Mouse (Mus musculus): ENCODE data around the gene Kif26b. TPM values are rescaled to one million over a fixed set of nuclear protein-coding genes. Genes with fewer than 3 reads are reported as not detected.

The Kif26b gene
- polyA plus RNA-seq, 1 experiment from 2014 or later, result 8.7 TPM

DNA sequence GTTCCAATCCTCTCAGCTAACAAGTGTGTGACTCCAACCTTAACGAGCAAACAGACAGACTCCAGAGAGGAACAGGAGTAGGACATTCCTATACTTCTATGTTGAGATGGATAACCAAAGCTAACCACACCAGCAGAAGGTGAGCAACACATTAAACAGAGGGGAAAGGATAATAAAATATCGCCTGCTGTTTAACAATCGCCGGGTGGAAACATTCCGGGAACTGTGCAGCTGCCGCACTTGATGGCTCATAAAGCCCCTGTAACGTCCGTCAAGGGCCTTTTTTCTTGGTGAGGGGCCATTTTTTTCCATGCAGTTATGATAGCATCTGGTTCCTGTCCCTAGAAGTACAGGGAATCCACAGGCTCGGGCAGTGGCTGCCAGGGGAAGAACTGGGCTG lies 204.1 kb downstream of the Kif26b start:
- no peak overlapping the region for H3K4me3 ChIP-seq (ENCODE audit: low read length)
- H3K9ac ChIP-seq (ENCODE audit: low read depth, low read length), result no peak overlapping the region
- no peaks in the 10 kb centered on the region for H3K27me3 ChIP-seq (replicated peaks; ENCODE audit: control insufficient read depth, insufficient read depth, low read length)
- no peak for ATAC-seq
- H3K9me3 ChIP-seq (ENCODE audit: control insufficient read depth, low read length), result no peaks in the 10 kb centered on the region
- H3K4me1 ChIP-seq (ENCODE audit: control insufficient read depth, insufficient read depth, low read depth, low read length), result peaks cover 2% of the 10 kb centered on the region; the same call in 1 of the 2 replicates
- 48% methylated on average over 9 of the region's 9 CpGs for WGBS
- H3K36me3 ChIP-seq (ENCODE audit: control insufficient read depth, insufficient read depth, low read length), result no peaks in the 10 kb centered on the region
- no peak overlapping the region for H3K27ac ChIP-seq (ENCODE audit: low read depth, low read length)
- H3K4me2 ChIP-seq (ENCODE audit: low read length), result no peak overlapping the region

DNA sequence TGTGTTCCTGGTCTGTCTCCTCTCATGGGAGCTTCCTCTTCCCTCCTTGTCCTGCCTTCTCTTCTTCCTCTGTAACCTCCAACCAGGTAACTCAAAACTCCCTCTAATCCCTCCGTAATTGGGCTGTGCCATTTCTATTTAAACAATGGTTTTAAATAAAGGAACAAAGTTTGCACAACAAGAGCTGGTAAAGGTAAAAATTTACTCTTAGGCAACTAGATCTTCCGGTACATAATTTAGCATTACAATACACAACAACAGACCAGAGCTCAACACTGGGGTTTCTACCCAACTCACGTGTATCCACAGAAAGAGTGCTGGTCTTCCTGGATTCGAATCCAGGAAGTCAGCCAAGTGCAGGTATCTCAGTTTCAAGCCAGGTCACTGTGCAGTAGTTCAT lies 205.7 kb downstream of the Kif26b start:
- Histone ChIP-seq H3K9ac (ENCODE audit: low read depth, low read length) (no peak overlapping the region), H3K4me2 (ENCODE audit: low read length) (no peak overlapping the region), H3K36me3 (ENCODE audit: control insufficient read depth, insufficient read depth, low read length) (no peaks in the 10 kb centered on the region), H3K4me1 (ENCODE audit: control insufficient read depth, insufficient read depth, low read depth, low read length) (peaks cover 2% of the 10 kb centered on the region; the same call in 1 of the 2 replicates), H3K4me3 (ENCODE audit: low read length) (no peak overlapping the region), H3K27ac (ENCODE audit: low read depth, low read length) (no peak overlapping the region), H3K27me3 (replicated peaks; ENCODE audit: control insufficient read depth, insufficient read depth, low read length) (no peaks in the 10 kb centered on the region), H3K9me3 (ENCODE audit: control insufficient read depth, low read length) (no peaks in the 10 kb centered on the region)
- 79% methylated on average over 4 of the region's 4 CpGs for WGBS
- ATAC-seq, result no peak

DNA sequence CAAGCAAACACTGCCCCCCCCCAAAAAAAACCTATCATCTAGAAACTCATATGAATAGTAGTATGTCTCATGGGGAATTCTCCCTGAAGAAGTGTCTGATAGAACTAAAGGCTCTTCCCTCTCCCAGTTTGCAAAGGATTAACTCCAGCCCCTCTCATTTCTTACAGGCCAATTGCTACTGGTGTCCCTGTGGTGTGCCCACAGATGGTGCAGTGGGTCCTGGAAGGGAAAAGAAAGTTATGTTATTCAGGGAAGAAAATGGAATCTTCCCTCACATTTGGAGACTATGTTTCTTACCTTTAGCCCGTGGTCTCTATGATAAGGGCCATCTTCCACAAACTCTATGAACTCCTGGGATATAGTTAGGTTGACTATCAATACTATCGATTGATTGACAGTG lies 208.0 kb downstream of the Kif26b start:
- Histone ChIP-seq H3K36me3 (ENCODE audit: control insufficient read depth, insufficient read depth, low read length) (no peaks in the 10 kb centered on the region), H3K9ac (ENCODE audit: low read depth, low read length) (no peak overlapping the region), H3K9me3 (ENCODE audit: control insufficient read depth, low read length) (no peaks in the 10 kb centered on the region), H3K27ac (ENCODE audit: low read depth, low read length) (no peak overlapping the region), H3K4me1 (ENCODE audit: control insufficient read depth, insufficient read depth, low read depth, low read length) (peaks cover 2% of the 10 kb centered on the region; the same call in 1 of the 2 replicates), H3K27me3 (replicated peaks; ENCODE audit: control insufficient read depth, insufficient read depth, low read length) (no peaks in the 10 kb centered on the region), H3K4me3 (ENCODE audit: low read length) (no peak overlapping the region), H3K4me2 (ENCODE audit: low read length) (no peak overlapping the region)
- ATAC-seq, result no peak
- 95% methylated on average over 2 of the region's 2 CpGs for WGBS

DNA sequence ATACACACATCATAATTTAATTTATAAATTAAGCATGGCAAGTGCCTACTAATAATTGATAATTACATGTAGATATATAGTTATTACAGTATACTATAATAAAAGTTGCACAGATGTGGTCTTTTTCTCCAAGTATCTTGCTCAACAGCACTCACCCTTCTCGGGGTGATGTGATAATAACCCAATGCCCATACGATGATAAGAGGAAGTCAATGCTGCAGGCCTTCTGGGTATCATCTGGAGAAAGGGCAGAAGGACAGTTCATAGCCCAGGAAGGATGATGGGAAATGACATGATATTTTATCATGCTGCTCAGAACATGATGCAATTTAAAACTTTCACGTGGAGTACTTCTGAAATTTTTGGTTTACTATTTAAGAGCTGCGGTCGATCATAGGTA lies 214.9 kb downstream of the Kif26b start:
- 87% methylated on average over 5 of the region's 5 CpGs for WGBS
- H3K27me3 ChIP-seq (replicated peaks; ENCODE audit: control insufficient read depth, insufficient read depth, low read length), result no peaks in the 10 kb centered on the region
- peaks cover 11% of the 10 kb centered on the region for H3K4me1 ChIP-seq (ENCODE audit: control insufficient read depth, insufficient read depth, low read depth, low read length)
- H3K4me3 ChIP-seq (ENCODE audit: low read length), result no peak overlapping the region
- no peak overlapping the region for H3K27ac ChIP-seq (ENCODE audit: low read depth, low read length)
- H3K36me3 ChIP-seq (ENCODE audit: control insufficient read depth, insufficient read depth, low read length), result no peaks in the 10 kb centered on the region
- peaks cover 2% of the 10 kb centered on the region; the same call in 1 of the 2 replicates for H3K9me3 ChIP-seq (ENCODE audit: control insufficient read depth, low read length)
- H3K4me2 ChIP-seq (ENCODE audit: low read length), result no peak overlapping the region
- ATAC-seq, result no peak
- no peak overlapping the region for H3K9ac ChIP-seq (ENCODE audit: low read depth, low read length)

DNA sequence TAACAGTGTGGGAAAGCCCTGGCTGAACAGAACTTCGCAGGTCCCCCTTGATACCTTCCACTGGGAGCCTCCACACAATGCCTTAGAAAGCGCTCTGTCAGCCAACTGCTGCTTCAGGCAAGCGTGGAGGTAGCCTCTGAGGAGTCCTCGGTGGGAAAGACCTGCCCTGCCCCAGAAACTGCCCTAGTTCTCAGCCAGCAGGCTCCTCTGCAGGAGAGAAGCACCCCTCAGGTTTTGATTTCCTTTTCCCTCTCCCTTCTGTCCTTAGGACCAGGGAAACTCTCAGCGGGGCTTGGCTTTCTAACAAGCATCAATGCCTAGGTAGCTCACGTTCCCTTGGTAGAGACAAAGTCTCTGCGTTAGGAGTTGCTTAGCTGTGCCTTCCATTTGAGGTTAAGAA lies 215.6 kb downstream of the Kif26b start:
- no peak for ATAC-seq
- WGBS, result 57% methylated on average over 7 of the region's 7 CpGs
- H3K9me3 ChIP-seq (ENCODE audit: control insufficient read depth, low read length), result peaks cover 3% of the 10 kb centered on the region; the same call in 1 of the 2 replicates
- no peak overlapping the region for H3K27ac ChIP-seq (ENCODE audit: low read depth, low read length)
- H3K4me1 ChIP-seq (ENCODE audit: control insufficient read depth, insufficient read depth, low read depth, low read length), result peaks cover 11% of the 10 kb centered on the region
- no peaks in the 10 kb centered on the region for H3K36me3 ChIP-seq (ENCODE audit: control insufficient read depth, insufficient read depth, low read length)
- no peak overlapping the region for H3K4me2 ChIP-seq (ENCODE audit: low read length)
- no peak overlapping the region for H3K4me3 ChIP-seq (ENCODE audit: low read length)
- H3K27me3 ChIP-seq (replicated peaks; ENCODE audit: control insufficient read depth, insufficient read depth, low read length), result no peaks in the 10 kb centered on the region
- no peak overlapping the region for H3K9ac ChIP-seq (ENCODE audit: low read depth, low read length)

DNA sequence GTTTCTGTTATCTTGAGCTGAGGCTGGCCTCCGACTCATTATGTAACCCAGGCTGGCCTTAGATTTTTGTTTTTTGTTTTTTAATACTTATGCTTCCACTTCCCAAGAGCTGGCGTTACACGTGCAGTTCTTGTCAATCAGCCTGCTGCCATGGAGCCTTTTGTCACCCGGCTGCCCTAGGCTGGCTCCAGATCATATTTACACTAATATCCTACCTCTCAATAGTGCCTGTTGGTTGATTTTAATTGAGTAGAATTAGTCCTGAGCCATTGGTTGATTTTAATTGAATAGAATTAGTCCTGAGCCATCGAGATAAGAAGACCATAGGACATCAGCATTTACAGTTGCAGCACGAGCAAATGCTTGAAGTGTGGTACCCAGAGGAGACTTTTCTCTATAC lies 216.0 kb downstream of the Kif26b start:
- Histone ChIP-seq H3K27ac (ENCODE audit: low read depth, low read length) (no peak overlapping the region), H3K4me1 (ENCODE audit: control insufficient read depth, insufficient read depth, low read depth, low read length) (peaks cover 11% of the 10 kb centered on the region), H3K4me2 (ENCODE audit: low read length) (no peak overlapping the region), H3K9me3 (ENCODE audit: control insufficient read depth, low read length) (peaks cover 3% of the 10 kb centered on the region; the same call in 1 of the 2 replicates), H3K36me3 (ENCODE audit: control insufficient read depth, insufficient read depth, low read length) (no peaks in the 10 kb centered on the region), H3K4me3 (ENCODE audit: low read length) (no peak overlapping the region), H3K27me3 (replicated peaks; ENCODE audit: control insufficient read depth, insufficient read depth, low read length) (no peaks in the 10 kb centered on the region), H3K9ac (ENCODE audit: low read depth, low read length) (no peak overlapping the region)
- WGBS, result 60% methylated on average over 6 of the region's 6 CpGs
- no peak for ATAC-seq

DNA sequence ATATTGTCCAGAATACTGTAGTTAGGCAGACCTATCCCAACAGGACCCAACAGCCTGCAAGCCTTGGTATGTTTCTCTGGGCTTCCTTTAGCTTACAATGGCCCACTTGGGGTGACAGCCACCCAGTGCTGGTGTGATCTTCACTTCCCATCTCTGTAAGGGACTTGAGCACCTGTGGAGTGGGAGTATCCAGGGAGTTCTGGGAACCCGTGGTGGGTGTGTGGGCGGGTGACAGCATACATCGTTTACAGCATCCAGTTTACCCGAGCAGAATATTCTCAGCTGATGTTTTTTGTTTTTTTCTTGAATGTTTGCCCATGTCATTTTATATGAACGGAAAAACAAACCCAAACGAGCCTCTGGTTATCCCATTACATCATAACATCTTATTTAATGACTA lies 216.5 kb downstream of the Kif26b start:
- H3K9me3 ChIP-seq (ENCODE audit: control insufficient read depth, low read length), result peaks cover 3% of the 10 kb centered on the region; the same call in 1 of the 2 replicates
- H3K27me3 ChIP-seq (replicated peaks; ENCODE audit: control insufficient read depth, insufficient read depth, low read length), result no peaks in the 10 kb centered on the region
- H3K4me2 ChIP-seq (ENCODE audit: low read length), result no peak overlapping the region
- H3K27ac ChIP-seq (ENCODE audit: low read depth, low read length), result no peak overlapping the region
- WGBS, result 68% methylated on average over 6 of the region's 6 CpGs
- H3K36me3 ChIP-seq (ENCODE audit: control insufficient read depth, insufficient read depth, low read length), result no peaks in the 10 kb centered on the region
- H3K9ac ChIP-seq (ENCODE audit: low read depth, low read length), result no peak overlapping the region
- no peak for ATAC-seq
- H3K4me1 ChIP-seq (ENCODE audit: control insufficient read depth, insufficient read depth, low read depth, low read length), result peaks cover 11% of the 10 kb centered on the region
- H3K4me3 ChIP-seq (ENCODE audit: low read length), result no peak overlapping the region

DNA sequence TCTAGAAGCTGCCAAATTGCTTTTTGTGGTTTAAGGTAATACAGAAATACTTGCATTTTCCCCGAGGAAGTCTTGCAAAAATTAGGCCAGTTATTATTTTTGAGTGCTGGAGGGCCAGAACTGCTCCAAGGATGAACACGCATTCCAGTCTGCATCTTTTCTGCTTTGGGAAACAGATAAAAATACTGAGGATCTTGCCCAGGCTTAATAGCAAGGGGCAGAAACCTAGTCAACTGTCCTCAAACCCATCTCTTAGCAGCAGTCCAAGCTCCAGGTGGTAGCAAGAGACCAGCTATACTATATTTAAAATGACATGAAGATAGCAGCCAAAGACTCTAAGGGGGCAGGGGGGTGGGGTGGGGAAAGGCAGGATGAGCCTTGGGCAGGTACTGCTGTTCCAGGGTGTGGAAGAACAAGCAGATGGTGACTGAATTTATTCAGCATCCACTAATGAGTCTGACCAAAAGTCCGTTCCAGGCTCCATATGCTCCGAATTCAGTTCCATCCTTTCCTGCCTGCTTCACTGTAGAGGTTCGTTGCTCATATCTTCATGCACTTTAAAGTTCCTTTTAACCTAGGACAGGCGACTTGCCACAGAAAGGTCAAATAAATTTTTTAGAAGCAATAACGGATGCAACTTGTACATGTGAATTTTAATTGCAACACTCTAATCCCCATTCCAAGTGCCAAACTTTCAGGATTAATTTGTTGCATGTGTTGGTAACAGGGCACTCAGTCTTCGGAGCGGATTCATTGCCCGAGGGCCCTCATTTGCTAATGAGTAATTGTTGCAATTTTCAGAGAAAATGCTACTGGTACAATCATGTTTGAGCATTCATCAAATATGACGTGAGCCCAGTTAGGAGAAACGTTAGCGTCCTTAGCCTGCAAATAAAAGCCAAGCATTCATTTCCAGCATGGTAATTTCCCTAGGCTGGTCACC lies 218.6 kb downstream of the Kif26b start:
- peak; percentile 52 for ATAC-seq

DNA sequence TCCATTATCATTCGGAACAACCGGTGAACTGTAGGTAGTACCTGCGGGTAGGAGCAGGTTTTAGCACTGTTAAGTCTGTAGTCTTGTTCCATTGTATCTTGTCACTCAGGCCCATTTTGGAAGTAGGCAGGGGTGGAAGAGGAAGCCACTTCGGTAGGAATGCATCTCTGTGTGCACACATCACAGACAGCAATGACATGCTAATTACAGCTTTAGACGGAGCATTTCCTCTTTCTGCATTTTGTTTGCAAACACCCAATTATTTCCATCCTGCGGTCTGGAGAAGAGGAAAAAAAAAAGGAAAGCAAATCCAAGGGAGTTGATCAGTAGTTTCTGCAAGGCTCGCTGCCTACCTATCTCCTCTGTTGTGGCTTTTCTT lies 219.3 kb downstream of the Kif26b start:
- ATAC-seq, result no peak

More for the DNA sequence above, 218.6 kb downstream of the Kif26b start:
- no peak overlapping the region for H3K9ac ChIP-seq (ENCODE audit: low read depth, low read length)
- H3K27me3 ChIP-seq (replicated peaks; ENCODE audit: control insufficient read depth, insufficient read depth, low read length), result no peaks in the 10 kb centered on the region
- peaks cover 11% of the 10 kb centered on the region for H3K4me1 ChIP-seq (ENCODE audit: control insufficient read depth, insufficient read depth, low read depth, low read length)
- WGBS, result 63% methylated on average over 13 of the region's 13 CpGs
- H3K36me3 ChIP-seq (ENCODE audit: control insufficient read depth, insufficient read depth, low read length), result no peaks in the 10 kb centered on the region
- H3K9me3 ChIP-seq (ENCODE audit: control insufficient read depth, low read length), result peaks cover 3% of the 10 kb centered on the region; the same call in 1 of the 2 replicates
- peak overlapping the region; percentile 48; the same call in 1 of the 2 replicates for H3K27ac ChIP-seq (ENCODE audit: low read depth, low read length)
- H3K4me2 ChIP-seq (ENCODE audit: low read length), result no peak overlapping the region
- no peak overlapping the region for H3K4me3 ChIP-seq (ENCODE audit: low read length)

More for the DNA sequence above, 219.3 kb downstream of the Kif26b start:
- H3K27ac ChIP-seq (ENCODE audit: low read depth, low read length), result peak overlapping the region; percentile 48; the same call in 1 of the 2 replicates
- H3K9ac ChIP-seq (ENCODE audit: low read depth, low read length), result no peak overlapping the region
- no peak overlapping the region for H3K4me3 ChIP-seq (ENCODE audit: low read length)
- H3K27me3 ChIP-seq (replicated peaks; ENCODE audit: control insufficient read depth, insufficient read depth, low read length), result no peaks in the 10 kb centered on the region
- WGBS, result 64% methylated on average over 7 of the region's 7 CpGs
- no peaks in the 10 kb centered on the region for H3K36me3 ChIP-seq (ENCODE audit: control insufficient read depth, insufficient read depth, low read length)
- peaks cover 11% of the 10 kb centered on the region for H3K4me1 ChIP-seq (ENCODE audit: control insufficient read depth, insufficient read depth, low read depth, low read length)
- H3K9me3 ChIP-seq (ENCODE audit: control insufficient read depth, low read length), result peaks cover 3% of the 10 kb centered on the region; the same call in 1 of the 2 replicates
- H3K4me2 ChIP-seq (ENCODE audit: low read length), result no peak overlapping the region

Measured in hindbrain, embryonic 16.5 days (tissue).